Mouse (Mus musculus): ENCODE measurements around the gene Ccdc87.

Gene Ccdc87

GRCm38 (mm10) chr19:4839149-4839548 lies at the start of gene Ccdc87, which contains the start of gene Ccs:
Gene Ccdc87, plus strand, starts transcription at chr19:4839366.
Gene Ccs, minus strand, starts transcription at chr19:4839332.
- peak; percentile 92 to 97 for DNase-seq (ENCODE audit: low spot score in 2 of 2)

DNA sequence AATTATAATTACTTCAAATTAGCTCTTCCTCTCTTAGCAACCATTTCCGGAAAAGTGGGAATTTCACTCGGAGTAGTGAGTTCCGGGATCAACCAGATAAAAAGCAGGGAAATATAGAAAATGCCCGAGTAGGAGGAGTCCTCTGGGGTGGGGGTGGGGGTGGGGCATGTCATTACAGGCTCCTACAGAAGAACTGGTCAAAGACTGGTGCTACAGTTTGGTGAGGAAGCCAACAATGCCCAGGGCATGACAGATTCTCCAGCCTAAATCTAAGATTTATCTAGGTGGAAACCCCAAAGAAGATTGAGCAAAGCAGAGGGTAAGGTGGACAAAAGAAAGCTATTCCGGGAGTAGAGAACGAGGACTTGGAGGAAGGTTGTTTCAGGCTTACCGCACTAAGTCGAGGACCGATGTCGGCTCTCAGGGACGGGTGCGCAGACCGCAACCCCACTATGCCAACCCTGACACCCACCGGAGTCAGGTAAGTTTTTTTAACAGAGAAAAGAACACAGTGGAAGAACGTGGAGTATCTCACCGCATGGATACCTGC lies 45.8 kb upstream of the Ccdc87 start:
- no peak for DNase-seq (ENCODE audit: low spot score in 2 of 2)

DNA sequence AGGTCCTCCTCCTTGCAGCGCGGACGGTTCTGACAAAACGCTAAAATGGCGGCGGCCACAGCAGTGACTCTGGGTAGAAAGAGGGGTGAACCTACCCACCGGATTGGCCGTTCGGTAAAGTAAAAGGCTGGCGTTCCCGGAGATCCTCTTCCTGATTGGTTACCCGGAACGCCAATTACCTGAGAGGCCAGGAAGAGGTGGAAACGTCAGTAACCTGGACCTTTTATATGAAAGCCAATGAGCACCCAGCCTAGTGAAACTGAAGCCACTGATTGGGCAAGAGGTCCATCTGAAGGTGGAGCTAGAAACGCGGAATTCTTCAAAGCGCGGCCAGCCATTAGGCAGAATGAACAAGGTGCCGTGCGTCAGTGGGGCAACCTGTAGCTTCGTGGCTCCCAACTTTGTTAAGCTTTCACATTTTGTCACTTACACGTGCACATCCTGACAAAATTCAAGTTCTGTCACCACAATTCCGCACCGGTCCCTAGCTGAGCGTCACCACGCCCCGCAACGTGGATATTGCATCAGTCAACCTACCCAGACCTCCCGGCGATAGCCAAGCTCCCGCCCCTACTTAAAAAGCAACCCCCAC lies 45.2 kb upstream of the Ccdc87 start, which contains the start of gene Rbm4:
TSS of gene Rbm4 (minus strand) at position 71 of the 592 bp plus-strand sequence.
- DNase-seq (ENCODE audit: low spot score in 2 of 2), result peak; percentile 94 to 97

- DNase-seq (ENCODE audit: low spot score in 2 of 2), result no peak
These were observed 43.2 kb upstream of the Ccdc87 start for GRCm38 (mm10) chr19:4795929-4796328.

DNA sequence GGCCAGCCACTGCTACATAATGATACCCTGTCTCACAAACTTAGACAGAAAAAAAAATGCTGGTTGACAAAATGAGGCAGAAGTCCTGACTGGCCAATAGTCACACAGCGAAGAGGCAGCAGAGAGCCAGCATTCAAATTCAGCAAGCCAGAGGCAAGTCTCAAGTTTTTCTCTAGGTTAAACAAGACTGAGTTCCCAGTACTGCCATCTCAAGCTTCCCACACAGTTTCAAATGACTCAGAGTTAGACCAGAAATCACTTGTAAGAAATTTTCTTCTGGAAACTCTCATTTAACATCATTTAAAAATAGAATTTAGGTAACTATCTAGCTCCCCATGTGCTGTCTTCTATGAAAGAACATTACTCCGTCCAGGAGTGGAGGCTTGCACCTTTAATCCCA lies 41.3 kb upstream of the Ccdc87 start:
- DNase-seq (ENCODE audit: low spot score in 2 of 2), result no peak

DNA sequence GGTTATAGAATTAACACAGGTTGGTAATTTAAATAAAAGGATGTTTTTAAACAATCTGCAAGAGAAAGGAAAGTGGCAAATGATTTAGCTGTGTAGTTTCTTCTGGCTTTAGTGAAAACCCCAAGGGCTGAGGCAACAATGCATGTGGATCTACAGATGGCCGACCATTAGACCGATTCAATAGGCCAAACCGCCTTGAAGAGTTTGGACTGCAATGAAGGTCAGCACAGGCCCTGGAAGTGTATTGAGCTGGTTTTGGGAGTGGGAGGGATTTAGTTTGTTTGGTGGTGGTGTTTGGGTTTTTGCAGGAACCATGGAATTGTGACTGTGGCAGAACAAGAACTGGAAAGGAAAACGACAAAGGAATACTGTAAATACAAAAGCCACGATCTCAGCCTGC lies 40.1 kb upstream of the Ccdc87 start:
- DNase-seq (ENCODE audit: low spot score in 2 of 2), result no peak

- DNase-seq (ENCODE audit: low spot score in 2 of 2), result no peak
These were observed 36.5 kb upstream of the Ccdc87 start for GRCm38 (mm10) chr19:4802691-4803091.

- DNase-seq (ENCODE audit: low spot score in 2 of 2), result no peak
These were observed 35.9 kb upstream of the Ccdc87 start for GRCm38 (mm10) chr19:4803283-4803682.

GRCm38 (mm10) chr19:4810309-4810708 lies 28.9 kb upstream of the Ccdc87 start:
- DNase-seq (ENCODE audit: low spot score in 2 of 2), result no peak

DNA sequence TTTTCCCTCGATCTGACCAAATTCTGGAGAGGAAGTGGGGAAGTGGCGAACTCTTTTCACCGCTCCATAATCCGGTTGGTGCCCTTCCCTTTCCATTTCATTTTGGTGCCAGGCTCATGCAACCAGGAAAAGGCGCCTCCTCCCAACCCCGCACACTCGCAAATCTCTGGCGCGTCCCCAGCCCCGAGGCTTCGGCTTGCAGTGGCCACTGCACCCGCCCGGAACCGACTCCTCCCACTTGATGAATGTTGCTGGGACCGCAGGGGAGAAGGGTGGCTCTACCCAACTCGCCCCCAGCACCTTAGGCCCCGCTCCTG lies 28.5 kb upstream of the Ccdc87 start:
- no peak for DNase-seq (ENCODE audit: low spot score in 2 of 2)

DNA sequence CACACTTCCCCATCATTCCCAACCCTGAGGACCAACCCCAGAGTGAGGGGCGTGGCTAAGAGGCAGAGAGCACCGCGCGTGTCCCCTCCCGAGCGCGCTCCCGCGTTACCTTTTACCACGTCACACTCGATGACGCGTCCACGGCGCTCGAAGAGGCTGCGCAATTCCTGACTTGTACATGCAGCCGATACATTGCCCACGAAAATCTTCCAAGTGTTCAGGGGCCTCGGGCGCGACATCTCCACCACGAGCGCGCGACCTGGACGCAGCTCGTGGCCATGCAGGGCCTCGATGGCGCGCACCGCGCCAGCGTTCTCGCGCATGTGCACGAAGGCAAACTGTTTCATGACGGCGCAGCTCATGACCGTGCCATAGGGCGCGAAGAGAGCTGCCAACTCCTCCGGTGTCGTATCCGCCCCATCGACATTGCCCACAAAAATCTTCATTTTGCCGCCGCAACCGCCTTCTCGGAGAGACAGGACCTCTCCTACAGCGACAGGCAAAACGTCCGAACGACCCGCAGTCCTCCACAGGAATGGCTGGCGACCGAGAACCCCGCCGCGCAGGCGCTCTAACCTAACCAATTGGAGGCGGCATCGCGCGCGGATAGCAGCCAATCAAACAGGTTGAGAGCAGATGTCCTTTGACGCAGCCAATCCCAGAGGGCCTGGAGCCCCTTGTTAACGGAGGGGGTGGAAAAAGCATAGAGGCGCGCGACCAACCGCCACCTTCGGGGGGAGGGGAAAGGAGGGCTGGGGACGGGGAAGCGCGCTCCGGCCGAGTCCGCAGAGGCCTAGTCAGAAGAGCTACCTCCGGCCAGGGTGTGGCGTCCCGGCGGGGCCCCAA lies 27.9 kb upstream of the Ccdc87 start, which contains the start of the genes Gm21992 and Rbm14:
TSS of gene Gm21992 (minus strand) at position 550 of the 846 bp plus-strand sequence.
TSS of gene Rbm14 (minus strand) at position 572 of the 846 bp plus-strand sequence.
- DNase-seq (ENCODE audit: low spot score in 2 of 2), result peak; percentile 96 to 98

GRCm38 (mm10) chr19:4811909-4812242 lies 27.3 kb upstream of the Ccdc87 start:
- no peak for DNase-seq (ENCODE audit: low spot score in 2 of 2)

GRCm38 (mm10) chr19:4812334-4812949 lies 26.7 kb upstream of the Ccdc87 start:
- DNase-seq (ENCODE audit: low spot score in 2 of 2), result peak in 1 of 2 experiments; percentile 36

DNA sequence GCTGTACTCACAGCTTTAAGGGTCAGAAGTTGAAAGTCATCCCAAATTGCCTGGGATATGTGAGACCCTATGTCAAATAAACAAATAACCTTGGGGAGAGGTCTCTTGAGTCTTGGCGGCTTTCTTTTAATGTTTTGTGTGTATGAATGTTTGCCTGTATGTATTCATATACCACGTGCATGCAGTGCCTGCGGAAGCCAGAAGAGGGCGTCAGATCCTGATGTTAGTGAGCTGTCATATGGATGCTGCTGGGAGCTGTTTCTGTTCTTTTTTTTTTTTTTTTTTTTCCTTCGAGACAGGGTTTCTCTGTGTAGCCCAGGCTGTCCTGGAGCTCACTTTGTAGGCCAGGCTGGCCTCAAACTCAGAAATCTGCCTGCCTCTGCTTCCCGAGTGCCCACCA lies 26.2 kb upstream of the Ccdc87 start:
- peak in 1 of 2 experiments; percentile 73 for DNase-seq (ENCODE audit: low spot score in 2 of 2)

DNA sequence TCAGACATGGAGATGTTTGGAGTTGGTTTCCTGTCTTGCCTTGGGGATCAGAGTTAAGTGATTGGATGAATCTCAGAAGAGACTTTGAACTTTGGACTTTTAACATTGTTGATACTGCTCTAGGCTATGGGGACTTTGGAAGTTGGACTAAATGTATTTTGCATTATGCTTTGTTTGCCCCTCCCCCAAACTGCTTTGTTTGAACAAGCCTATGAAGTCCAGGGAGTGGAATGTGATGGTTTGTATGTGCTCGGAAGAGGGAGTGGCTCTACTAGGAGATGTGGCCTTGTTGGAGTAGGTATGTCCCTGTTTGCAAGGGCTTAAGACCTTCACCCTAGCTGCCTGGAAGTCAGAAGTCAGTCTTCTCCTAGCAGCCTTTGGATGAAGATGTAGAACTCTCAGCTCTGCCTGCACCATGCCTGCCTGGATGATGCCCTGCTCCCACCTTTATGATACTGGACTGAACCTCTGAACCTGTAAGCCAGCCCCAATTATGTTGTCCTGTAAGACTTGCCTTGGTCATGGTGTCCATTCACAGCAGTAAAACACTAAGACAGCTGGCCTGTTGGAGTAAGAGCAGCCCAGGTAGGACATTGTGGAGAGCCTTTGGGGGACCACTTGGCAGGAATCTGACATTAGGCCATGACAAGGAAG lies 21.9 kb upstream of the Ccdc87 start:
- DNase-seq (ENCODE audit: low spot score in 2 of 2), result no peak

- no peak for DNase-seq (ENCODE audit: low spot score in 2 of 2)
These were observed 18.4 kb upstream of the Ccdc87 start for GRCm38 (mm10) chr19:4820678-4821303.

DNA sequence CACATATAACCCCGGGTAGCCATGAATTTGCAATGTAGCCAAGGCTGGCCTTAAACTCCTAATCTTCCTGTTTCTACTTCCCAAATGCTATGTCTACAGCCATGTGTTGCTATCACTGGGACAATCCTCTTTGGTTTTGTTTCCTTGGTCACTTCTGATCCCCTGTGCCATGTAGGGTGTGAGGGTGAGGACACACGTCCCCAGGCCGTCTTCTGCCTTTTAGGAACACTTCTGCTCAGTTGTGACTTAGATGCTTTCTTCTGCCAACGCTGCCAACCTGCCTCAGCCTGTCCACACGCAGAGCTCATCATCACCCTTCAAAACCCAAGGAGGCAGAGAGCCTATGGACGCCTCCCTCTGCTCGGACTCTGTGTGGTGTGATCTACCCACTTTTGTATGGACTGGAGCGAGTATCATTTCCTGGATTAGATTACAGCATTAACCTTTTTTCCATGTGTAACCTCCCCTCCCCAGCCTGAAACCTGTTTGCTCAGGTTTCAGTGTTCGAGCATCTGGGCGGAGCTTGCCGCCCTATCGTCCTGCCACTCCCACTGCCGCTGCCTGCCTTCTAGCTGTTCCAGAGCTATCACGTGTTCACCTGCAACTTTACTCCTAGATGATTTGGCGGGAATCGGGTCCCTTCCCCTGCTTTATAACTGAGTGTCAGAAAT lies 10.6 kb upstream of the Ccdc87 start:
- no peak for DNase-seq (ENCODE audit: low spot score in 2 of 2)

- DNase-seq (ENCODE audit: low spot score in 2 of 2), result no peak
These were observed 10.0 kb upstream of the Ccdc87 start for GRCm38 (mm10) chr19:4829156-4829555.

GRCm38 (mm10) chr19:4833977-4834376 lies 5.2 kb upstream of the Ccdc87 start:
- DNase-seq (ENCODE audit: low spot score in 2 of 2), result no peak

DNA sequence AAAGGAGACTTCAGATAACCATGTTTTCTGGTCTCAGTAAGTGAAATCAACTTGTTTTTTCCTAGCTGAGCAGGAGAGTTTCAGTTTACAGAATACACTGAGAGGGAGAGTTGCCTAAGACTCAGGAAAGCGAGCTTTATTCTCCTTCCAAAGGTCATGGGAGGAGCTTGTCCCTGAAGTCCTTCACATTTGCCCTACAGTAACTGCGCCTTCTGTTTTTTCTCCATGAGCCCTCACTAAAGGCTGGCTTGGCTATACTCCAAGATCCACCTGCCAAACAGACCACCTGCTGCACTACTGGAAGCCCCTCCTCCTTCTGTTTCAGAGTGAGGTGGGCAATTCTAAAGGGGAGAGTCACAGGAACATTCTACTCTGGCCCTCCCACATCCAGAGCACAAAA lies 3.1 kb upstream of the Ccdc87 start:
- no peak for DNase-seq (ENCODE audit: low spot score in 2 of 2)

- no peak for DNase-seq (ENCODE audit: low spot score in 2 of 2)
These were observed 2.1 kb upstream of the Ccdc87 start for GRCm38 (mm10) chr19:4837049-4837448.
